Mouse (Mus musculus) MEL (cell line): Measurements from ENCODE around the gene Lpcat3.

ENCODE experiments used
- EP300 ChIP-seq, 2 experiments: IDR thresholded peaks; 2 replicates each; pipeline ENCODE4 v1.6.1; 2011; ENCODE audit warnings: improper control_type of control experiment in 2 of 2, low read length in 2 of 2, low read depth in 1 of 2, mild to moderate bottlenecking in 1 of 2
- NRF1 ChIP-seq: IDR thresholded peaks from 2 replicates; pipeline ENCODE4 v1.6.1; 2014; ENCODE audit warnings: low read depth, mild to moderate bottlenecking, inconsistent platforms, low read length, improper control_type of control experiment, moderate library complexity; ENCODE audit not compliant: poor library complexity, insufficient read depth, severe bottlenecking
- POLR2A ChIP-seq, 2 experiments: IDR thresholded peaks; 2 replicates each; pipeline ENCODE4 v1.6.1; 2011 to 2012; ENCODE audit warnings: low read length in 2 of 2, mild to moderate bottlenecking in 2 of 2, control low read depth in 1 of 2, improper control_type of control experiment in 1 of 2, low read depth in 1 of 2, moderate library complexity in 1 of 2; ENCODE audit not compliant: control insufficient read depth in 1 of 2, insufficient read depth in 1 of 2, poor library complexity in 1 of 2
- RAD21 ChIP-seq: IDR thresholded peaks from 2 replicates; pipeline ENCODE4 v1.6.1; 2011; ENCODE audit warnings: mild to moderate bottlenecking, low read depth, low read length, improper control_type of control experiment
- ZKSCAN1 ChIP-seq: IDR thresholded peaks from 2 replicates; pipeline ENCODE4 v1.6.1; 2012; ENCODE audit warnings: low read depth, mild to moderate bottlenecking, inconsistent platforms, low read length, improper control_type of control experiment, moderate library complexity
- ZNF384 ChIP-seq: IDR thresholded peaks from 2 replicates; pipeline ENCODE4 v1.6.1; 2012; ENCODE audit warnings: low read depth, mild to moderate bottlenecking, inconsistent platforms, low read length, improper control_type of control experiment

DNA sequence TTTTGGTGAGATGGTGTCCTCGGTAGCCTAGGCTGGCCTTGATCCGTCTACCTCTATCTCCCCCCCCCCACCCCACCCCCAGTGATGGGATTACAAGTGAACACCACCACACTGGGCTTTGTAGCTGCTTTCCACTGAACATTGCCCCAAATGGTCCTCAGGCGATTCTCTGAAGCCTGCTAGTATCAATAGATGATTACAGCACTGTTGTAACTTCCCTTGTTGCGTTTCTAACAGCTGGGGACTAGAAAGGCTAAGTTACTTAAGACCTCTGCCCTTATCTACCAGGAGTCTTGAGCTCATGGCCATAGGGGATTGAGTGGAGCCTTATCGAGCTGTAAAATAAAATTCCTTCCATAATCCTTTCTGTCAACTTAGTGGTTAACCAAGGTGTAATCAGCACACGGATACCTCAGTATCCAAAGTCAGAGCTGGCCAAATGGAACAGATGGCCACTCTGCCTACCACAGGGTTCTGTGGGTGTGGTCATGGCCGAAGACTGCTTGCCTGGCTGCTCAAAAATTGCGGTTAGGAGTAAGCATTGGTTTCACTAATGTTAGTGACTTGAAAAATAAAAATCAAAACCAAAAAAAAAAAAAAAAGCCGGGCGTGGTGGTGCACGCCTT is 6.5 kb downstream of the Lpcat3 start:
- TF ChIP-seq POLR2A (IDR thresholded peaks at IDR 0.05; ENCODE audit: control insufficient read depth in 1 of 2, insufficient read depth in 1 of 2, low read depth in 1 of 2, low read length in 2 of 2, poor library complexity in 1 of 2), result no peak; a peak in 1 of 4 replicates
- TF ChIP-seq RAD21, result no peak
- TF ChIP-seq NRF1, result no peak
- TF ChIP-seq EP300 (IDR thresholded peaks at IDR 0.05; ENCODE audit: low read depth in 1 of 2, low read length in 2 of 2), result no peak
- TF ChIP-seq ZNF384, result no peak
- no peak for TF ChIP-seq ZKSCAN1
